Mouse (Mus musculus): ENCODE results near the gene Ldb2. TPM values are rescaled to one million over a fixed set of nuclear protein-coding genes. Genes with fewer than 3 reads are reported as not detected.

Gene Ldb2
- polyA plus RNA-seq, 1 experiment from 2014 or later = 67.6 TPM

- no peak for ATAC-seq (ENCODE audit: low read depth)
- H3K27ac ChIP-seq (ENCODE audit: low read depth, low read length) = no peak overlapping the region
- no peak overlapping the region for H3K4me2 ChIP-seq (ENCODE audit: low read depth, low read length)
- no peaks in the 10 kb centered on the region for H3K9me3 ChIP-seq (ENCODE audit: control insufficient read depth, low read length)
- H3K9ac ChIP-seq (replicated peaks; ENCODE audit: low read depth, low read length) = no peak overlapping the region
- H3K4me1 ChIP-seq (ENCODE audit: control insufficient read depth, insufficient read depth, low read length) = 0 out of 2 replicates have a peak, but pooled peaks cover 4% of the 10 kb centered on the region
- H3K27me3 ChIP-seq (ENCODE audit: control insufficient read depth, insufficient read depth, low read length) = no peaks in the 10 kb centered on the region
- WGBS = 67% methylated on average over 3 of the region's 3 CpGs
- no peak overlapping the region for H3K4me3 ChIP-seq (ENCODE audit: low read depth, low read length)
- no peaks in the 10 kb centered on the region for H3K36me3 ChIP-seq (ENCODE audit: control insufficient read depth, insufficient read depth, low read length)
Measured at GRCm38 (mm10) chr5:44643079-44643478, 156.4 kb downstream of the Ldb2 start.

- Histone ChIP-seq H3K27me3 (ENCODE audit: control insufficient read depth, insufficient read depth, low read length) (no peaks in the 10 kb centered on the region), H3K4me3 (ENCODE audit: low read depth, low read length) (no peak overlapping the region), H3K9me3 (ENCODE audit: control insufficient read depth, low read length) (no peaks in the 10 kb centered on the region), H3K9ac (replicated peaks; ENCODE audit: low read depth, low read length) (no peak overlapping the region), H3K4me1 (ENCODE audit: control insufficient read depth, insufficient read depth, low read length) (no peaks in the 10 kb centered on the region), H3K27ac (ENCODE audit: low read depth, low read length) (no peak overlapping the region), H3K36me3 (ENCODE audit: control insufficient read depth, insufficient read depth, low read length) (no peaks in the 10 kb centered on the region), H3K4me2 (ENCODE audit: low read depth, low read length) (no peak overlapping the region)
- 68% methylated on average over 4 of the region's 4 CpGs for WGBS
- ATAC-seq (ENCODE audit: low read depth) = no peak
Measured at GRCm38 (mm10) chr5:44641060-44641459, 158.4 kb downstream of the Ldb2 start.

GRCm38 (mm10) chr5:44635546-44635945, 163.9 kb downstream of the Ldb2 start:
- Histone ChIP-seq H3K4me1 (ENCODE audit: control insufficient read depth, insufficient read depth, low read length) (no peaks in the 10 kb centered on the region), H3K4me3 (ENCODE audit: low read depth, low read length) (no peak overlapping the region), H3K36me3 (ENCODE audit: control insufficient read depth, insufficient read depth, low read length) (no peaks in the 10 kb centered on the region), H3K9me3 (ENCODE audit: control insufficient read depth, low read length) (no peaks in the 10 kb centered on the region), H3K27ac (ENCODE audit: low read depth, low read length) (no peak overlapping the region), H3K9ac (replicated peaks; ENCODE audit: low read depth, low read length) (no peak overlapping the region), H3K27me3 (ENCODE audit: control insufficient read depth, insufficient read depth, low read length) (no peaks in the 10 kb centered on the region), H3K4me2 (ENCODE audit: low read depth, low read length) (no peak overlapping the region)
- no peak for ATAC-seq (ENCODE audit: low read depth)
- 88% methylated on average over 6 of the region's 6 CpGs for WGBS

GRCm38 (mm10) chr5:44629034-44629625, 170.3 kb downstream of the Ldb2 start:
- peak; percentile 67; the same call in 1 of the 2 replicates for ATAC-seq (ENCODE audit: low read depth)
- no peak overlapping the region for H3K4me2 ChIP-seq (ENCODE audit: low read depth, low read length)
- no peak overlapping the region for H3K27ac ChIP-seq (ENCODE audit: low read depth, low read length)
- no peak overlapping the region for H3K9ac ChIP-seq (replicated peaks; ENCODE audit: low read depth, low read length)
- no peaks in the 10 kb centered on the region for H3K9me3 ChIP-seq (ENCODE audit: control insufficient read depth, low read length)
- peaks cover 5% of the 10 kb centered on the region; the same call in 1 of the 2 replicates for H3K4me1 ChIP-seq (ENCODE audit: control insufficient read depth, insufficient read depth, low read length)
- no peaks in the 10 kb centered on the region for H3K27me3 ChIP-seq (ENCODE audit: control insufficient read depth, insufficient read depth, low read length)
- no peaks in the 10 kb centered on the region for H3K36me3 ChIP-seq (ENCODE audit: control insufficient read depth, insufficient read depth, low read length)
- 51% methylated on average over 3 of the region's 3 CpGs for WGBS
- H3K4me3 ChIP-seq (ENCODE audit: low read depth, low read length) = no peak overlapping the region

- Histone ChIP-seq H3K27ac (ENCODE audit: low read depth, low read length) (no peak overlapping the region), H3K4me2 (ENCODE audit: low read depth, low read length) (no peak overlapping the region), H3K4me1 (ENCODE audit: control insufficient read depth, insufficient read depth, low read length) (peaks cover 5% of the 10 kb centered on the region; the same call in 1 of the 2 replicates), H3K9ac (replicated peaks; ENCODE audit: low read depth, low read length) (no peak overlapping the region), H3K9me3 (ENCODE audit: control insufficient read depth, low read length) (no peaks in the 10 kb centered on the region), H3K4me3 (ENCODE audit: low read depth, low read length) (no peak overlapping the region), H3K36me3 (ENCODE audit: control insufficient read depth, insufficient read depth, low read length) (no peaks in the 10 kb centered on the region), H3K27me3 (ENCODE audit: control insufficient read depth, insufficient read depth, low read length) (no peaks in the 10 kb centered on the region)
- ATAC-seq (ENCODE audit: low read depth) = peak; percentile 64
- 21% methylated on average over 5 of the region's 5 CpGs for WGBS
Measured at GRCm38 (mm10) chr5:44627487-44627886, 172.0 kb downstream of the Ldb2 start.

GRCm38 (mm10) chr5:44626885-44627284, 172.6 kb downstream of the Ldb2 start:
- H3K4me1 ChIP-seq (ENCODE audit: control insufficient read depth, insufficient read depth, low read length) = peaks cover 5% of the 10 kb centered on the region; the same call in 1 of the 2 replicates
- no peaks in the 10 kb centered on the region for H3K36me3 ChIP-seq (ENCODE audit: control insufficient read depth, insufficient read depth, low read length)
- no peak overlapping the region for H3K4me3 ChIP-seq (ENCODE audit: low read depth, low read length)
- 72% methylated on average over 2 of the region's 2 CpGs for WGBS
- ATAC-seq (ENCODE audit: low read depth) = no peak
- no peak overlapping the region for H3K9ac ChIP-seq (replicated peaks; ENCODE audit: low read depth, low read length)
- no peak overlapping the region for H3K27ac ChIP-seq (ENCODE audit: low read depth, low read length)
- no peaks in the 10 kb centered on the region for H3K27me3 ChIP-seq (ENCODE audit: control insufficient read depth, insufficient read depth, low read length)
- H3K9me3 ChIP-seq (ENCODE audit: control insufficient read depth, low read length) = no peaks in the 10 kb centered on the region
- H3K4me2 ChIP-seq (ENCODE audit: low read depth, low read length) = no peak overlapping the region

GRCm38 (mm10) chr5:44626114-44626513, 173.4 kb downstream of the Ldb2 start:
- H3K27me3 ChIP-seq (ENCODE audit: control insufficient read depth, insufficient read depth, low read length) = no peaks in the 10 kb centered on the region
- H3K9me3 ChIP-seq (ENCODE audit: control insufficient read depth, low read length) = no peaks in the 10 kb centered on the region
- H3K4me1 ChIP-seq (ENCODE audit: control insufficient read depth, insufficient read depth, low read length) = peaks cover 5% of the 10 kb centered on the region; the same call in 1 of the 2 replicates
- no peak overlapping the region for H3K9ac ChIP-seq (replicated peaks; ENCODE audit: low read depth, low read length)
- ATAC-seq (ENCODE audit: low read depth) = no peak
- H3K4me3 ChIP-seq (ENCODE audit: low read depth, low read length) = no peak overlapping the region
- 61% methylated on average over 2 of the region's 2 CpGs for WGBS
- H3K27ac ChIP-seq (ENCODE audit: low read depth, low read length) = no peak overlapping the region
- H3K36me3 ChIP-seq (ENCODE audit: control insufficient read depth, insufficient read depth, low read length) = no peaks in the 10 kb centered on the region
- H3K4me2 ChIP-seq (ENCODE audit: low read depth, low read length) = no peak overlapping the region

GRCm38 (mm10) chr5:44615677-44616076, 183.8 kb downstream of the Ldb2 start:
- ATAC-seq (ENCODE audit: low read depth) = no peak
- no peak overlapping the region for H3K4me2 ChIP-seq (ENCODE audit: low read depth, low read length)
- no peak overlapping the region for H3K27ac ChIP-seq (ENCODE audit: low read depth, low read length)
- no peak overlapping the region for H3K9ac ChIP-seq (replicated peaks; ENCODE audit: low read depth, low read length)
- H3K27me3 ChIP-seq (ENCODE audit: control insufficient read depth, insufficient read depth, low read length) = no peaks in the 10 kb centered on the region
- peaks cover 4% of the 10 kb centered on the region; the same call in 1 of the 2 replicates for H3K4me1 ChIP-seq (ENCODE audit: control insufficient read depth, insufficient read depth, low read length)
- no peaks in the 10 kb centered on the region for H3K9me3 ChIP-seq (ENCODE audit: control insufficient read depth, low read length)
- 85% methylated on average over 7 of the region's 7 CpGs for WGBS
- H3K36me3 ChIP-seq (ENCODE audit: control insufficient read depth, insufficient read depth, low read length) = no peaks in the 10 kb centered on the region
- no peak overlapping the region for H3K4me3 ChIP-seq (ENCODE audit: low read depth, low read length)

GRCm38 (mm10) chr5:44608901-44609300, 190.6 kb downstream of the Ldb2 start:
- Histone ChIP-seq H3K36me3 (ENCODE audit: control insufficient read depth, insufficient read depth, low read length) (no peaks in the 10 kb centered on the region), H3K27ac (ENCODE audit: low read depth, low read length) (no peak overlapping the region), H3K27me3 (ENCODE audit: control insufficient read depth, insufficient read depth, low read length) (no peaks in the 10 kb centered on the region), H3K4me3 (ENCODE audit: low read depth, low read length) (no peak overlapping the region), H3K9ac (replicated peaks; ENCODE audit: low read depth, low read length) (no peak overlapping the region), H3K4me2 (ENCODE audit: low read depth, low read length) (no peak overlapping the region), H3K9me3 (ENCODE audit: control insufficient read depth, low read length) (no peaks in the 10 kb centered on the region), H3K4me1 (ENCODE audit: control insufficient read depth, insufficient read depth, low read length) (no peaks in the 10 kb centered on the region)
- no peak for ATAC-seq (ENCODE audit: low read depth)
- WGBS = 64% methylated on average over 2 of the region's 2 CpGs

All from neural tube, embryonic 14.5 days (tissue).